Mouse (Mus musculus): Measurements from ENCODE around the gene Apoo. TPM values are rescaled to one million over a fixed set of nuclear protein-coding genes. Genes with fewer than 3 reads are reported as not detected.

Gene Apoo
- total and polyA plus RNA-seq, 3 experiments = 21.3 to 89.8 (median 42.4) TPM

DNA sequence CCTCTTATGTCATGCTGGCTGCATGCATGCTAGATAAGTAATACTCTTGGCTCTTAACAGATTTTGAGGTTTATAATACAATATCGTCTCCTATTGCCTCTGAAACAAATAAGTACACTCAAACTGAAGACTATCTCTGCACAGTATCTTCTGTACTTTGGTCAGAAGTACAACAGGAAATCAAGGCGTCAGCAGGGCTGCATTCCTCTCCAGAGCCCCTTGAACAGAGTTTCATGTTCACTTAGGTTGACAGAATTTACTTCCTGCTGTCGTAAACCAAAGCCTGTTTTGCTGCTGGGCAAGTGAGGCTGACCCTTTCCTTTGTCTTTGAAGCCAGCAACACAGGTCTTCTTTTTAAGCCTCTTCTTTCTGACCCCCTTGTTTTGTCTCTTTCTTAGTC lies 42.1 kb downstream of the Apoo start:
- no peak overlapping the region for H3K4me3 ChIP-seq (replicated peaks in 1 of 3; ENCODE audit: low read depth in 2 of 3, low read length in 2 of 3, poor library complexity in 1 of 3)
- H3K9me3 ChIP-seq (replicated peaks; ENCODE audit: low read length) = no peaks in the 10 kb centered on the region
- dilution Hi-C loops (cut with MboI; ENCODE audit: extremely low pct_ligation_motif_present, extremely low pct_unique_long_range_greater_than_20kb, low sequenced_read_pairs) (no loop called here), in situ Hi-C loops (cut with MboI; ENCODE audit: low pct_ligation_motif_present, low pct_unique_long_range_greater_than_20kb, low sequenced_read_pairs) (no loop called here)
- no peaks in the 10 kb centered on the region for H3K27me3 ChIP-seq (replicated peaks)
- H3K4me2 ChIP-seq (ENCODE audit: insufficient read depth, low read depth, poor library complexity, severe bottlenecking) = no peak overlapping the region
- no peaks in the 10 kb centered on the region for H3K79me2 ChIP-seq (replicated peaks; ENCODE audit: control insufficient read depth, extremely low read depth, insufficient read depth, poor library complexity, severe bottlenecking)
- no peak for DNase-seq (ENCODE audit: extremely low read depth)
- no peak overlapping the region for H3K27ac ChIP-seq (ENCODE audit: insufficient read depth, low read depth)
- TF ChIP-seq ZNF384 (IDR thresholded peaks at IDR 0.05; ENCODE audit: low read depth, low read length) = no peak
- TF ChIP-seq MYC (IDR thresholded peaks at IDR 0.05; ENCODE audit: low read depth, low read length) = no peak
- TF ChIP-seq ETS1 (conservative IDR thresholded peaks at IDR 0.05; ENCODE audit: low read depth, low read length) = no peak
- TF ChIP-seq MAFK (IDR thresholded peaks at IDR 0.05; ENCODE audit: insufficient replicate concordance, low read length) = no peak
- TF ChIP-seq UBTF (IDR thresholded peaks at IDR 0.05; ENCODE audit: low read depth, low read length) = no peak
- TF ChIP-seq SMC3 (IDR thresholded peaks at IDR 0.05; ENCODE audit: low read depth, low read length) = no peak
- no peak for TF ChIP-seq POLR2AphosphoS2 (IDR thresholded peaks at IDR 0.05; ENCODE audit: low read depth, low read length)
- TF ChIP-seq ZKSCAN1 (IDR thresholded peaks at IDR 0.05; ENCODE audit: borderline replicate concordance, low read depth, low read length) = no peak
- no peak for TF ChIP-seq GABPA (IDR thresholded peaks at IDR 0.05; ENCODE audit: insufficient replicate concordance, low read depth, low read length)
- TF ChIP-seq ELF1 (IDR thresholded peaks at IDR 0.05; ENCODE audit: low read depth, low read length) = no peak
- TF ChIP-seq BHLHE40 (IDR thresholded peaks at IDR 0.05; ENCODE audit: low read depth, low read length) = no peak
- TF ChIP-seq POLR2A (IDR thresholded peaks at IDR 0.05; ENCODE audit: low read depth, low read length) = no peak
- TF ChIP-seq EP300 (IDR thresholded peaks at IDR 0.05; ENCODE audit: low read length) = no peak
- no peak for TF ChIP-seq E2F4 (IDR thresholded peaks at IDR 0.05; ENCODE audit: insufficient replicate concordance, low read depth, low read length)
- no peak for TF ChIP-seq CHD1 (IDR thresholded peaks at IDR 0.05; ENCODE audit: low read depth, low read length)
- H3K36me3 ChIP-seq (replicated peaks in 1 of 2; ENCODE audit: control insufficient read depth in 1 of 2, insufficient read depth in 1 of 2, low read length in 1 of 2) = no peaks in the 10 kb centered on the region
- H3K9ac ChIP-seq (ENCODE audit: insufficient read depth, low read depth) = no peak overlapping the region
- peaks cover 0 to 7% of the 10 kb centered on the region in 2 experiments; a peak in 1 of 4 replicates for H3K4me1 ChIP-seq (ENCODE audit: control insufficient read depth in 1 of 2, insufficient read depth in 2 of 2)

DNA sequence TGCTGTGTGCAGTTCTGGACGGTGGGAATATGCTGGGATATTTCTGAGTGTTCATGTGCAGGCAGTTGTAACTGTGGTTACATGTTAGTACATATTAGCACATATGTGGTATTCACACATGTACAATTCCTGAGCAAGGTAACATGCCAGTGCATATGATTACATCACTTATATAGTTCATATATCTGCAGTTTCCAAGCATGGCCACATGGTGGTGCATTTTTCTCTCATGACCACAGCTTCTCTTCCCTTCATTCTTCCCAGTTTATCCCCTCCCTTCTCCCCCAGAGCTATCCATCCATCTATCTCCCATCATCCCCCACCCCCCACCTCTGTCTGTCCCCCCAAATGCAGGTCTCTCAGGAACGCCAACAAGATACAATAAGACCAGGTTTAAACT lies 53.3 kb downstream of the Apoo start:
- no peaks in the 10 kb centered on the region for H3K79me2 ChIP-seq (replicated peaks; ENCODE audit: control insufficient read depth, extremely low read depth, insufficient read depth, poor library complexity, severe bottlenecking)
- dilution Hi-C loops (cut with MboI; ENCODE audit: extremely low pct_ligation_motif_present, extremely low pct_unique_long_range_greater_than_20kb, low sequenced_read_pairs) (no loop called here), in situ Hi-C loops (cut with MboI; ENCODE audit: low pct_ligation_motif_present, low pct_unique_long_range_greater_than_20kb, low sequenced_read_pairs) (no loop called here)
- H3K4me2 ChIP-seq (ENCODE audit: insufficient read depth, low read depth, poor library complexity, severe bottlenecking) = no peak overlapping the region
- no peaks in the 10 kb centered on the region for H3K4me1 ChIP-seq (ENCODE audit: control insufficient read depth in 1 of 2, insufficient read depth in 2 of 2)
- H3K4me3 ChIP-seq (replicated peaks in 1 of 3; ENCODE audit: low read depth in 2 of 3, low read length in 2 of 3, poor library complexity in 1 of 3) = no peak overlapping the region
- no peak overlapping the region for H3K27ac ChIP-seq (ENCODE audit: insufficient read depth, low read depth)
- H3K9ac ChIP-seq (ENCODE audit: insufficient read depth, low read depth) = no peak overlapping the region
- H3K36me3 ChIP-seq (replicated peaks in 1 of 2; ENCODE audit: control insufficient read depth in 1 of 2, insufficient read depth in 1 of 2, low read length in 1 of 2) = peaks cover 13 to 37% of the 10 kb centered on the region in 2 experiments
- H3K27me3 ChIP-seq (replicated peaks) = no peaks in the 10 kb centered on the region
- no peak for DNase-seq (ENCODE audit: extremely low read depth)
- no peak for TF ChIP-seq BHLHE40 (IDR thresholded peaks at IDR 0.05; ENCODE audit: low read depth, low read length)
- TF ChIP-seq SMC3 (IDR thresholded peaks at IDR 0.05; ENCODE audit: low read depth, low read length) = 0 out of 2 replicates have a peak, but pooled peaks have one; percentile 10
- peak; percentile 16 to 22; a peak in 1 of 4 replicates for TF ChIP-seq CTCF (conservative IDR thresholded peaks at IDR 0.05 in 1 of 2, IDR thresholded peaks at IDR 0.05 in 1 of 2; ENCODE audit: low read depth in 2 of 2, low read length in 2 of 2)
- no peaks in the 10 kb centered on the region for H3K9me3 ChIP-seq (replicated peaks; ENCODE audit: low read length)

Measured in CH12.LX (cell line).